Comparison of ENCODE assay signal across 13 mouse cellular contexts in genomic region chr14:119521056-119521455, GRCm38 (mm10).
"Had no signal": no experiment of that assay in that cellular context is flagged by ENCODE, and none has a peak within 500 bp of the region (broad histone marks: within the 10 kb centered on the region; RNA-seq: fewer than 3 reads in every experiment).

No protein-coding gene starts in this region.

- ATAC-seq: hindbrain, postnatal 0 days; inflammation-experienced regulatory T-cells, adult 6 months; liver, embryonic 12.5 days had no signal

- H3K9ac ChIP-seq: hindbrain, embryonic 14.5 days; limb, embryonic 13.5 days; liver, embryonic 12.5 days; liver, embryonic 15.5 days had no signal

- H3K9me3 ChIP-seq: limb, embryonic 10.5 days; limb, embryonic 13.5 days; liver, embryonic 12.5 days; liver, embryonic 15.5 days had no signal

- H3K4me3 ChIP-seq: limb, embryonic 10.5 days; limb, embryonic 13.5 days; liver, embryonic 12.5 days; liver, embryonic 15.5 days had no signal

- DNase-seq: kidney, adult 18-20 months; liver; lung, adult 18-20 months; midbrain, embryonic 14.5 days; thymus, postnatal 25 days had no signal

- H3K27ac ChIP-seq: hindbrain, embryonic 14.5 days; hindbrain, postnatal 0 days; limb, embryonic 10.5 days; limb, embryonic 13.5 days; liver, embryonic 12.5 days; liver, embryonic 15.5 days; macrophage had no signal

- H3K27me3 ChIP-seq: limb, embryonic 13.5 days; liver, embryonic 12.5 days; liver, embryonic 15.5 days had no signal

- H3K36me3 ChIP-seq: limb, embryonic 10.5 days; limb, embryonic 13.5 days; liver, embryonic 12.5 days; liver, embryonic 15.5 days had no signal

- H3K4me2 ChIP-seq: hindbrain, embryonic 14.5 days; limb, embryonic 13.5 days; liver, embryonic 12.5 days; liver, embryonic 15.5 days had no signal

- H3K4me1 ChIP-seq: limb, embryonic 10.5 days; limb, embryonic 13.5 days; liver, embryonic 12.5 days; liver, embryonic 15.5 days had no signal
